Mouse (Mus musculus): ENCODE data around the gene Rps6ka6. TPM values are rescaled to one million over a fixed set of nuclear protein-coding genes. Genes with fewer than 3 reads are reported as not detected.
A peak's percentile ranks its signal among the peaks of the same experiment; 100 is the strongest.

Gene Rps6ka6
- polyA plus RNA-seq (2012; rRNA removed) = 2.6 and 2.7 TPM in 2 replicates

GRCm38 (mm10) chrX:111537859-111538258 lies at the start of gene Rps6ka6:
TSS of gene Rps6ka6 (minus strand) at chrX:111537959.
- 80% methylated on average over 10 of the region's 10 CpGs for WGBS
- no peaks in the 10 kb centered on the region for H3K27me3 ChIP-seq (ENCODE audit: control insufficient read depth, insufficient read depth, low read length)
- H3K4me3 ChIP-seq (replicated peaks; ENCODE audit: insufficient read depth, low read depth, low read length) = no peak within 1 kb of the TSS
- H3K27ac ChIP-seq (ENCODE audit: insufficient read depth, low read length) = no peak within 1 kb of the TSS
- no peak for TF ChIP-seq CTCF (IDR thresholded peaks at IDR 0.05; ENCODE audit: borderline replicate concordance, insufficient read depth, low read depth, low read length)
- TF ChIP-seq POLR2A (IDR thresholded peaks at IDR 0.05; ENCODE audit: borderline replicate concordance, insufficient read depth, low read length) = no peak
- no peaks in the 10 kb centered on the region for H3K4me1 ChIP-seq (ENCODE audit: control insufficient read depth, insufficient read depth, low read length)
- DNase-seq = no peak

DNA sequence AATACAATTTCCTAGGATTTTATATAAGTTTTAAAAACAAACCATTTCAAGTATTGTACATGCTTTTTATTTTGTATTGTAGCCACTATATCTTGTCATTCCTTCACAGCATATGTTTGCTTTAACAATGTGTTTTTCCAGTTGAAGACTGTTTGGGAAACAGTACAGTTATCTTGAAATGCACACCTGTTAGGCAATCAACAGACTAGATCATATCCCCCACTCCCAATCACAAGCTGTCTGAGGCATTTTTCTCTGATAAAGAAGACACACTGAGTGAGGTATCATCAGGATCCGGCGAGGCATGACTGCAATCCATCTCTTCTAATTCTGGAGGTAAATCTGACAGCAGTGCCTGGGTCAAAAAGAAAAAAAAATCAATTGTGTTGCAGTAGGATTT lies 39.3 kb upstream of the Rps6ka6 start:
- Histone ChIP-seq H3K4me3 (replicated peaks; ENCODE audit: insufficient read depth, low read depth, low read length) (no peak overlapping the region), H3K27ac (ENCODE audit: insufficient read depth, low read length) (no peak overlapping the region), H3K4me1 (ENCODE audit: control insufficient read depth, insufficient read depth, low read length) (no peaks in the 10 kb centered on the region), H3K27me3 (ENCODE audit: control insufficient read depth, insufficient read depth, low read length) (no peaks in the 10 kb centered on the region)
- no peak for DNase-seq
- no peak for TF ChIP-seq CTCF (IDR thresholded peaks at IDR 0.05; ENCODE audit: borderline replicate concordance, insufficient read depth, low read depth, low read length)
- TF ChIP-seq POLR2A (IDR thresholded peaks at IDR 0.05; ENCODE audit: borderline replicate concordance, insufficient read depth, low read length) = no peak
- WGBS = 87% methylated on average over 2 of the region's 2 CpGs

- WGBS = 20% methylated on average over 1 of the region's 1 CpGs
These were observed 19.6 kb downstream of the Rps6ka6 start for GRCm38 (mm10) chrX:111518206-111518605.

GRCm38 (mm10) chrX:111463565-111464093 lies 74.1 kb downstream of the Rps6ka6 start:
- WGBS = 9% methylated on average over 12 of the region's 12 CpGs
- DNase-seq = no peak
- H3K4me1 ChIP-seq (ENCODE audit: control insufficient read depth, insufficient read depth, low read length) = no peaks in the 10 kb centered on the region
- no peak for TF ChIP-seq CTCF (IDR thresholded peaks at IDR 0.05; ENCODE audit: borderline replicate concordance, insufficient read depth, low read depth, low read length)
- H3K27me3 ChIP-seq (ENCODE audit: control insufficient read depth, insufficient read depth, low read length) = no peaks in the 10 kb centered on the region
- H3K4me3 ChIP-seq (replicated peaks; ENCODE audit: insufficient read depth, low read depth, low read length) = peak overlapping the region; percentile 68
- H3K27ac ChIP-seq (ENCODE audit: insufficient read depth, low read length) = no peak overlapping the region

More at GRCm38 (mm10) chrX:111518206-111518605, 19.6 kb downstream of the Rps6ka6 start:
- Histone ChIP-seq H3K4me3 (replicated peaks; ENCODE audit: insufficient read depth, low read depth, low read length) (no peak overlapping the region), H3K4me1 (ENCODE audit: control insufficient read depth, insufficient read depth, low read length) (no peaks in the 10 kb centered on the region), H3K27ac (ENCODE audit: insufficient read depth, low read length) (no peak overlapping the region), H3K27me3 (ENCODE audit: control insufficient read depth, insufficient read depth, low read length) (no peaks in the 10 kb centered on the region)
- TF ChIP-seq POLR2A (IDR thresholded peaks at IDR 0.05; ENCODE audit: borderline replicate concordance, insufficient read depth, low read length) (no peak), CTCF (IDR thresholded peaks at IDR 0.05; ENCODE audit: borderline replicate concordance, insufficient read depth, low read depth, low read length) (no peak)
- DNase-seq = no peak

GRCm38 (mm10) chrX:111462833-111463564 lies 74.8 kb downstream of the Rps6ka6 start:
- no peaks in the 10 kb centered on the region for H3K4me1 ChIP-seq (ENCODE audit: control insufficient read depth, insufficient read depth, low read length)

DNA sequence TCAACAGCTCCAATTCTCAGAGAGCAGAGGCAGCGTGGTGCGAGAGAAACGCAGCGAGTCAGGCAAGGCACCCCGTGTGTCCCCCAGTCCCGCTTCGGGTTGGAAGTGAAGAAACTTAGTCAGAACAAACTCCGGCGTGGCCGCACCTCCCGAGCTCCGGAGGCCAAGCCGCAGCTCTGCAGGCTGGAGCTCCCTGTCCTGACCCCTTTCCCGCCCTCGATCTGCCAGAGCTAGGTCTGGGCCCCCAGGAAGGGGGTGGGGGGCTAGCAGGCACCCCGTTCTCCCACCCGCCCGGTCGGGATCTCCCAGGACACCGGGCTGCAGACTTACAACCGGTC lies 75.3 kb downstream of the Rps6ka6 start:
- H3K27ac ChIP-seq (ENCODE audit: insufficient read depth, low read length) = no peak overlapping the region
- no peaks in the 10 kb centered on the region for H3K4me1 ChIP-seq (ENCODE audit: control insufficient read depth, insufficient read depth, low read length)
- WGBS = 26% methylated on average over 21 of the region's 21 CpGs
- no peaks in the 10 kb centered on the region for H3K27me3 ChIP-seq (ENCODE audit: control insufficient read depth, insufficient read depth, low read length)
- H3K4me3 ChIP-seq (replicated peaks; ENCODE audit: insufficient read depth, low read depth, low read length) = peak overlapping the region; percentile 68
- TF ChIP-seq POLR2A (IDR thresholded peaks at IDR 0.05; ENCODE audit: borderline replicate concordance, insufficient read depth, low read length) (no peak), CTCF (IDR thresholded peaks at IDR 0.05; ENCODE audit: borderline replicate concordance, insufficient read depth, low read depth, low read length) (no peak)
- peak in 1 of 2 experiments; percentile 18 for DNase-seq

More at GRCm38 (mm10) chrX:111462833-111463564, 74.8 kb downstream of the Rps6ka6 start:
- no peak for TF ChIP-seq CTCF (IDR thresholded peaks at IDR 0.05; ENCODE audit: borderline replicate concordance, insufficient read depth, low read depth, low read length)
- no peak for TF ChIP-seq POLR2A (IDR thresholded peaks at IDR 0.05; ENCODE audit: borderline replicate concordance, insufficient read depth, low read length)
- 0 out of 2 replicates have a peak overlapping the region, but pooled peaks have one; percentile 36 for H3K27ac ChIP-seq (ENCODE audit: insufficient read depth, low read length)
- peak overlapping the region; percentile 68 for H3K4me3 ChIP-seq (replicated peaks; ENCODE audit: insufficient read depth, low read depth, low read length)
- WGBS = 12% methylated on average over 45 of the region's 72 CpGs
- H3K27me3 ChIP-seq (ENCODE audit: control insufficient read depth, insufficient read depth, low read length) = no peaks in the 10 kb centered on the region
- DNase-seq = peak; percentile 61 to 66

DNA sequence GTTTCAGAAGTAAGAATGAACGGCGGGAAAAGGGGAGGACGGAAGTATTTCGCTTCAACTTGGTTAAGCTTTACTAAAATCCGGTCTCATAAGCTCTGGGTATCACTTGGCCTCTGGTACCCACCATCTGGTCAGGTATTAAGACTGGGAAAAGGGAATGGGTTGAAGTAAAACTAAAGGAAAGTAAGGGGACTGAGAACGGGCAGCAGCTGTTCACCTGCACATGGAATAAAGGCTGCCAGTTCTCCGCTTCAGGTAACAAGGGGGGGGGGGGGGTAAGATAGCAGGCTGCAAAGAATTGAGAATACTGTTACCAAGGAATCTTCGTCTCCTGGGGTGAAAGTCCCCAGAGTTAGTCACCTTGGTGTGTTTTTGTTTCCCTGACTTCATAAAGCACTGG lies 75.7 kb downstream of the Rps6ka6 start:
- H3K27ac ChIP-seq (ENCODE audit: insufficient read depth, low read length) = no peak overlapping the region
- H3K4me3 ChIP-seq (replicated peaks; ENCODE audit: insufficient read depth, low read depth, low read length) = peak overlapping the region; percentile 68
- DNase-seq = peak in 1 of 2 experiments; percentile 1
- TF ChIP-seq POLR2A (IDR thresholded peaks at IDR 0.05; ENCODE audit: borderline replicate concordance, insufficient read depth, low read length) = no peak
- TF ChIP-seq CTCF (IDR thresholded peaks at IDR 0.05; ENCODE audit: borderline replicate concordance, insufficient read depth, low read depth, low read length) = no peak
- no peaks in the 10 kb centered on the region for H3K4me1 ChIP-seq (ENCODE audit: control insufficient read depth, insufficient read depth, low read length)
- H3K27me3 ChIP-seq (ENCODE audit: control insufficient read depth, insufficient read depth, low read length) = no peaks in the 10 kb centered on the region
- 11% methylated on average over 7 of the region's 8 CpGs for WGBS

- no peaks in the 10 kb centered on the region for H3K27me3 ChIP-seq (ENCODE audit: control insufficient read depth, insufficient read depth, low read length)
- no peak for DNase-seq
- H3K27ac ChIP-seq (ENCODE audit: insufficient read depth, low read length) = no peak overlapping the region
- no peak overlapping the region for H3K4me3 ChIP-seq (replicated peaks; ENCODE audit: insufficient read depth, low read depth, low read length)
- no peak for TF ChIP-seq CTCF (IDR thresholded peaks at IDR 0.05; ENCODE audit: borderline replicate concordance, insufficient read depth, low read depth, low read length)
- no peak for TF ChIP-seq POLR2A (IDR thresholded peaks at IDR 0.05; ENCODE audit: borderline replicate concordance, insufficient read depth, low read length)
- H3K4me1 ChIP-seq (ENCODE audit: control insufficient read depth, insufficient read depth, low read length) = no peaks in the 10 kb centered on the region
These were observed 77.6 kb downstream of the Rps6ka6 start for GRCm38 (mm10) chrX:111460166-111460565.
